Mouse (Mus musculus): ENCODE data around the gene Tada2a.

The Tada2a gene

DNA sequence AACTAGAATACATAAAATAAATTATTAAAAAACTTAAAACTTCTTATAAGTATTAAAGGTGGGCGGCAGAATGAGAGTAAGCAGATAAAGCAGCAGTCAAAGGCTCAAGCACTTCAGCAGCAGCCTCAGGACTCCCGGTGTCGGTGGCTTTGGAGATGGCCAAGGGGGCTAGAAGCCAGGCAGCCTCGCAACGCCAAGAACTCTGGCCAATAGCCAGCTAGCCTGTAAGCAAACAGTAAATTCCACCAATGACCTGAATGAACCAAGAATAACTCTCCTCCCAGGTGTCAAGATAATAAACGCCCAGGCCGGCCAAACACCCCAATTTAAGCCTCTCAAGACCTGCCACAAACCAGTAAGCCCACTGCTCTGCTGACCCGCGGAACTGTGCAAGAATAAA, 13.8 kb downstream of the Tada2a start:
- no peak for DNase-seq (ENCODE audit: low read depth in 1 of 2, low spot score in 2 of 2)

GRCm38 (mm10) chr11:84113623-84114022, 15.8 kb downstream of the Tada2a start:
- no peak for DNase-seq (ENCODE audit: low read depth in 1 of 2, low spot score in 2 of 2)

DNA sequence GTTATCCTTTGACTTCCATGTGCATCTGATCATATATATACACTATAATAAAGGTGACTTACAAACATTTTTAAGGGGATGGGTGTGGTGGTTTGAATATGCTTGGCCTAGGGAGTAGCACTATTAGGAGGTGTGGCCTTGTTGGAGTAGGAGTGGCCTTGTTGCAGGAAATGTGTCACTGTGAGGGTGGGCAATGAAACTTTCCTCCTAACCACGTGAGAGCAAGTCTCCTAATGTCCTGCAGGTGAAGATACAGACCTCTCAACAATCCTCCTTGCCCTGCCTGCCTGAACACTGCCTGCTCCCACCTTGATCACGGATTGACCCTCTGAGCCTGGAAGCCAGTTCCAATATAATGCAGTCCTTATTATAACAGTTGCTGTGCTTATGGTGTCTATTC, 22.3 kb downstream of the Tada2a start:
- DNase-seq (ENCODE audit: low read depth in 1 of 2, low spot score in 2 of 2): no peak

DNA sequence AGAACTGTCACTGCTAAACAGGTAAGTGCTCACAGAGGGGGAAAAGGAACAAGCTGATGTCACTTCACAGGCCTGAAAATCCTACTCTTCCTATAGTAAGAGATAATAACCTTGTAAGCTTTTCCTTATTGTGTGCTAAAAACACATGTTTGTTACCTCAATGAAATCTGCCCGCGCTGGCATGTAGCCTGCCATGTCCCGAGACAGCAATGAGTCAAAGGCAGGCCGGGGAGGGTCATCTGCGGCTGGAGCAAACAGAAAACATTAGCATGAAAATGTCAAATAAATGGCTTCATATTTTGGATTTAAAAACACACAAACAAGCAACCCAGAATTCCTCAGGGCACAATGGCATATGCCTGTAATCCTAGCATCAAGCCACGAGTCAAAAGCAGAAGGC, 25.4 kb downstream of the Tada2a start:
- DNase-seq (ENCODE audit: low read depth in 1 of 2, low spot score in 2 of 2): no peak

- no peak for DNase-seq (ENCODE audit: low read depth in 1 of 2, low spot score in 2 of 2)
Measured at GRCm38 (mm10) chr11:84101182-84101581, 28.2 kb downstream of the Tada2a start.

DNA sequence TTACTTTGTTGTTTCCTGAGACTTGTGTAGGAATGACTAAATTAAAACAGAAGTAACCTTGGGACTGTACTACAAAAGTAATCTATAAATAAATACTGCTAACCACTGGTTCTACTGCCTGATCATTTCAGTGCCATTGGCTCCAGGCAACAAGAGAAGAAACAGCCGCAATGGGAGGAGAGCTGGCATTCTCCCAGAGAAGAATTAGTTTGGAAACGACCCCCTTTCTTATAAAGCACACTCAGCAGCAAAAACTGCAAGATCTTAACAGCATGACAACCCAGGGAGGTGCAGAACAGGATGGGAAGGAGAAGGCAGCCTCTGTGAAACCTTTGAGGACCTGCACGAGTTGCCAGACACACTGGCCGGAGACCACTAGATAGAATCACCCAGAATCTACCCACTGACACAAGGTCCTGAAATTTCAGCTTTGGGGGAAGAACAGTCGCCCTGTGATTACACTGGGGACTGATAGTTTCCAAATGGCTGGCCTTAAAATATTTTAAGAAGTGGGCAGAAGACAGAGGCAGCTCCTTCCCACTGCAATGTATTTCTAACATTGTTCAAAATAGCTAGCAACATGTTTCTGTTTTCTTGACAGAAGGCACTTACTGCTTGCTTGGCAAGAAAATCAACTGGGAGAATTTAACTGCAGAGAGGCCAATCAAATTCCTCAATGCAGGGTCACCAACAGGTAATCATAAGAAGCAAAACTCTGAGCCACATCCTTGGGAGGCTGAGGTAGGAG, 32.0 kb downstream of the Tada2a start:
- DNase-seq (ENCODE audit: low read depth in 1 of 2, low spot score in 2 of 2): no peak

- no peak for DNase-seq (ENCODE audit: low read depth in 1 of 2, low spot score in 2 of 2)
Measured at GRCm38 (mm10) chr11:84095084-84095483, 34.3 kb downstream of the Tada2a start.

DNA sequence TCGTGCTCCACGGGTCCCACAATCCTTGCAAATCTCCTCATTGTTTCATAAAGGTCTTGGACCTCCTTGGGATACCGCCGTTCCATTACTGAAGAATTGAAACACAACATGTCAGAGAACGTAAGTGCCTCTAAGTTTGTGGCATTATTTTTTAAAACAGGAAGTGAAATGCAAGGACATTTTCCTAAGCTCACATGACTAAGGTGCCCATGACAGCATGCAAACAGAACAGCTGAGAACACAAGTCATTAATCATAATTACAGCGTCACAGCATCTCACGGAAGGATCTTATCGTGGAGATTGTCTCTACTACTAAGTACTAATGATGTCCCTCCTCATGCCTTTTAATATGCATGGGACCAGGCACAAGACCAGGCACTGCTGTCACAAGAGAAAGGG, 38.8 kb downstream of the Tada2a start:
- DNase-seq (ENCODE audit: low read depth in 1 of 2, low spot score in 2 of 2): no peak

- no peak for DNase-seq (ENCODE audit: low read depth in 1 of 2, low spot score in 2 of 2)
Measured at GRCm38 (mm10) chr11:84081901-84082300, 47.5 kb downstream of the Tada2a start.

- DNase-seq (ENCODE audit: low read depth in 1 of 2, low spot score in 2 of 2): no peak
Measured at GRCm38 (mm10) chr11:84080327-84080726, 49.1 kb downstream of the Tada2a start.

DNA sequence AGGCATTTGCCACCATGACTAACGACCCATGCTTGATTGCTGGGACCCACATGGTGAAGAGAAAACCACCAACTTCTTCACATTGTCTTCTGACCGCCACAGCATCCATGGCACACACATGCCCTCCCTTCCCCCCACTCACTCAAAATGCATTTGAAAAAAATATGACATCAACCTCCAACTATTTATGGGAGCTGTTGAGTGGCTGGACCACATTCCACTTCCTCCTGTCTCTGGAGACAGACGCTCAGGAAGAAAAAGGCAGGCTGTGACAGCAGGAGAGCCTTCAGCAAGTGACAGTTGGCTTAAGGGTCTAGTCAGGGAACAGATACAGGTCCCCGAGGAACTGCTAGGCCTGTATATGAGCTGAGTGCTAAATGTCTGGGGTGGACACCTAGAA, 49.5 kb downstream of the Tada2a start:
- no peak for DNase-seq (ENCODE audit: low read depth in 1 of 2, low spot score in 2 of 2)

DNA sequence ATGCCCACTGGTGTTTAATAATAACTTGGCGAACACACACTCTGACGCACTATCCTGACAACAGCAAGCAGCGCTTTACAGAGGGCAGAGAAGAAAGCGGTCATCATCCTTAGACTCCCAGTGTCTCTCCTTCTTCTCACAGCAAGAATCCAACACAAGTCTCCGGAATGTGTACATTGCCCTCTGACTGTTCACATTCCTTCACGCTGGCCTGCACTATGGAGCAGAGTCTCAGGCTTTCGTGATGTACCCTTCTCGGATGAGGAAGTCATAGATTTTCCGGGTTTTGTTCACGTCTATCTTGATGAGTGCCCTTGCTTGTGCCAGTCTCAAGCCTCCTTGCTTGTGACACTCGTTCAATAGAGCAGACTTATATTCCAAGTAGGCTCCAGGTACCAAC, 50.0 kb downstream of the Tada2a start:
- DNase-seq (ENCODE audit: low read depth in 1 of 2, low spot score in 2 of 2): no peak

DNA sequence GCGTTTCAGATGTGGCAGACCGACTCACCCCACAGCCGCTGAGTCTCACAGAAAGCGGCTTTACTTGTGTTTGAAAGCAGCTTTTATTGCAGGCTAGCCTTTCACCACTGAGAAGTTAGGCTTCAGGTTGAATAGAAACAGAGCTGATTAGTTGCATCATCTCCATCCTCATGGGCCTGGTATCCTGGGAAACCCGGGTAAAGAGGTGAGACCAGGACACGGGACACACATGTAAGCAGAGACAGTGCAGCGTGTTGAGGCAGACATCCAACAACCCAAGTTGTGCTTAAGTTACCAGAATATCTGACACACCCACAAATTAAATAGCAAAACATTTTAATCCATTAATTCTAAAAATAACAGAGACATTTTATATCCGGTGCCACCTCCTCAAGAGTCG, 50.8 kb downstream of the Tada2a start:
- DNase-seq (ENCODE audit: low read depth in 1 of 2, low spot score in 2 of 2): no peak

DNA sequence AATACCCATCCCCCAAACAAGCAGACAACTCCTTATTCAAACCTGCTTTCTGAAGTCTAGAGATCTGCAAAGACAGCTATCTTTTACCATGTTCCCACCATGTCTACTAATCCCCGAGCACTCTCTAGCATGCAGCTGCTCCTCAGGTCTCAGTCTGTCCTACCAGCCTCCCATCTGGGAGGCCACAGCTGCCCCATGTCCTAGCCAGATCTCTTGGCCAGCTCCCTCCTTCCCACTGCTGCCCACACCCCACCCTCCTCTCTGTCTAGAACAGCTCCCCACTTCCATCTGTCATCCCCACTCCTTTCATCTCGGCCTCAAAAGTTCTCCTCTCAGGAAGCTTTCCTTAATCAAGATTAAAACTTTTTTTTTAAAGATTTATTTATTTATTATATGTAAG, 52.4 kb downstream of the Tada2a start:
- no peak for DNase-seq (ENCODE audit: low read depth in 1 of 2, low spot score in 2 of 2)

GRCm38 (mm10) chr11:84073816-84074764, 55.3 kb downstream of the Tada2a start:
- no peak for DNase-seq (ENCODE audit: low read depth in 1 of 2, low spot score in 2 of 2)

- DNase-seq (ENCODE audit: low read depth in 1 of 2, low spot score in 2 of 2): no peak
Measured at GRCm38 (mm10) chr11:84072904-84073651, 56.3 kb downstream of the Tada2a start.

- no peak for DNase-seq (ENCODE audit: low read depth in 1 of 2, low spot score in 2 of 2)
Measured at GRCm38 (mm10) chr11:84069034-84069370, 60.4 kb downstream of the Tada2a start, which contains the start of gene Dusp14. Gene Dusp14, minus strand, starts transcription at chr11:84069261.

DNA sequence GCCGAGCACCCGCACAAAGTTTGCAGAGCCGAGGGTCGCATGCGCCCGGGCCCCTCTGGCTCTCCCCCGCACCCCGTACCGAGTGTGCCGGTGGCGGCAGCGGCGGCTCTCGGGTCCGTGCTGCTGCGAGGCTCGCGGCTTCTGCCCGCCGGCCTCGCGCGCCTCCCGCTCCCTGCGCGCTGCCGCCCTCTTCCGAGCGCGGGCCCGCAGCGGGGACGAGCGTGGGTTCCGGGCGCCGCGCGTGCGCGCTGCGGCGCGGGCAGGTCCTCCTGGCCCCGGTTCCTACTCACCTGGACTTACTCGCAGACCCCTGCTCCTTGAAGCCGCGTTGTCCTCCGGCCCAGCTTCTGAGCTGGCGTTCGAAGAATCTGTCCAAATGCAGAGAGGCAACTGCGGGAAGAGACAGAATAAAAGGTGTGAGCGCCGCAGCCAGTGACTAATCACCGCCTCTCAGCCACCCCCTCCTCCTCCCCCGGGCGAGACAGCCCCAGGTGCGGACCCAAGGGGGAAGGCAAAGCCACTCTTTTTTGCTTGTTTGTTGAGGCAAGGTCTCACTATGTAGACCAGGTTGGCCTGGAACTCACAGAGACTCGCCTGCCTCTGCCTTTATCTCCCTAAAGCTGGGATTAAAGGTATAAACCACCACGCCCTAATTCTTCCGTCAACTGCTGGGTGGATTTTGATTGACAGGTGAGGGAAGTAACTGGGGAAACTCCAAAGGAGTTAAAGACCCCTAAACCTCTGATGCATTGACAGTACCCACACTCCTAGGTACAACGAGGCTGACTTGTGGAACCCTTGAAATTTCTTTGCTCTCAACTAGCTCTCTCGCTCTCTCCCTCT, 61.0 kb downstream of the Tada2a start:
- DNase-seq (ENCODE audit: low read depth in 1 of 2, low spot score in 2 of 2): no peak

- no peak for DNase-seq (ENCODE audit: low read depth in 1 of 2, low spot score in 2 of 2)
Measured at GRCm38 (mm10) chr11:84067720-84068190, 61.6 kb downstream of the Tada2a start.

DNA sequence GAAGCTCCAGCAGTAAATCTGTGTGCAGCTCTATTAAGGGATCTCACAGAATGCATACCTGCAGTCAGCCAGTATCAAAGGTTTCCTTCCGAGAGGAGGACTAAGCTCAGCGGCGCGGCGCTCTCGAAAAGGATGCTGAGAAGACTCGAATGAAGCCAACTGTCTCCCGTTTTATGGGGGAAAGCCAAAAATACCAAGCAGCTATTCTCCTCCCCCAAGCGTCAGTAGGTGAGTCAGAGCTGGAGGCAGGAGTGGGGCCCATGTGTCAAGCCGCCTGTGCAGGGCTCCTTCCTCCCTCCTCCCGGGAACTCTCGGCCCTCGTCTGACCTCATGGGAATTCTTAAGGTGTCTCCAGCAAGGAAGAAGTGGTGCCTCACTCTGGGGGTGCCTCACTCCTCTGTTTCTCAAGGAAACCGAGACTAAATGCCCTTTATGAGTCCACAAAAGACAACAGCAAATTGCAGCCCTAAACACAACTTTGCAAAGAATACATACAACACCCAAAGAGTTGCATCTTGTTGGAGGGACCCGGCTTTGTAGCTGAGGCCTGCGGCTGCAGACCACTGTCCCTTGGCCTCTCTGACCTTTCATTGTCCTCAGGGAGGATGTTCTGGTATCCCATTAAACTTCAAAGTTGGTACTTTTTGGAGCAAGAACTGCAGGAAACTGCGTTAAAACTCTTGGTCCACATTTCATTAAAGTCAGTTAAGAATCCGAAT, 62.3 kb downstream of the Tada2a start:
- DNase-seq (ENCODE audit: low read depth in 1 of 2, low spot score in 2 of 2): no peak

Data from monocyte, adult 2 months (primary cell).